Mouse (Mus musculus) megakaryocyte, embryonic 14.5 days (primary cell): ENCODE data around the gene Pprc1. TPM values are rescaled to one million over a fixed set of nuclear protein-coding genes. Genes with fewer than 3 reads are reported as not detected.

Experiments
- H3K27me3 ChIP-seq: replicated peaks from 2 replicates; pipeline ENCODE3; 2012; ENCODE audit warnings: inconsistent platforms
- H3K36me3 ChIP-seq: replicated peaks from 2 replicates; pipeline ENCODE3; 2012; ENCODE audit warnings: low read length, inconsistent platforms, mixed read lengths
- H3K4me1 ChIP-seq: 2 replicates; pipeline ENCODE4 v1.6.1; 2012; ENCODE audit warnings: inconsistent platforms
- H3K4me3 ChIP-seq: replicated peaks from 2 replicates; pipeline ENCODE3; 2012; ENCODE audit warnings: moderate library complexity, mild to moderate bottlenecking, inconsistent platforms
- H3K9me3 ChIP-seq: 2 replicates; pipeline ENCODE4 v1.6.1; 2012; ENCODE audit warnings: inconsistent platforms
- FLI1 ChIP-seq: IDR thresholded peaks from 2 replicates; pipeline ENCODE4 v1.6.1; 2012; ENCODE audit warnings: low read length, inconsistent platforms, mixed read lengths
- GATA1 ChIP-seq: IDR thresholded peaks from 3 replicates; pipeline ENCODE4 v1.6.1; 2012; ENCODE audit warnings: mixed read lengths, low read length, inconsistent platforms, borderline replicate concordance
- polyA plus RNA-seq: library from polyadenylated mRNA; stranded (reverse); fragments of >175 nt; gene quantifications from 2 replicates; pipeline ENCODE4 v1.2.3, GENCODE M21; 2012; ENCODE audit warnings: low replicate concordance; ENCODE audit not compliant: insufficient read depth

Gene Pprc1
- polyA plus RNA-seq, 1 experiment, result 8.7 TPM

DNA sequence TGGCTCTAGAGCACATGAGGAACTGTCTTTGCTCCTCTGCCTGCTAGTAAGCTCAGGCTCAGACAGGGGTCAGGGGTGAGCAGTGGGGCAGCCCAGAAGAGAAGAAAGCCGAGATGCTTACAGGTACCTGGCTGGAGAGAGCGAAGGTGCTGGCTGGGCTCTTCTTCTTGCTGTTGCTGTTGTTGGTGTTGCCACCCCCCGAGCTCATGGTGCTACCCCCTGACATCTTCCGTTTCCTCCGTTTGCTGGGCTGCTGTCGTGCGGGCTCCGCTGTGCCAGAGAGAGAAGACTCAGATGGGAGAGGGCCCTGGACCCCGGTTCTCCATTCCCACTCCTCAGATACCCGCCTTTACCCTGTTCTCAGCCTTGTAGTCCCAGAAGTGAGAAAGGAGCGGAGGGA, 10.8 kb upstream of the Pprc1 start:
- H3K4me3 ChIP-seq, result no peak overlapping the region
- no peak for TF ChIP-seq FLI1
- TF ChIP-seq GATA1, result no peak
- peaks cover 78% of the 10 kb centered on the region for H3K36me3 ChIP-seq
- peaks cover 7% of the 10 kb centered on the region for H3K9me3 ChIP-seq
- H3K27me3 ChIP-seq, result no peaks in the 10 kb centered on the region
- H3K4me1 ChIP-seq, result peaks cover 59% of the 10 kb centered on the region

- H3K4me3 ChIP-seq, result no peak overlapping the region
- no peaks in the 10 kb centered on the region for H3K9me3 ChIP-seq
- peaks cover 73% of the 10 kb centered on the region for H3K4me1 ChIP-seq
- peaks cover 63% of the 10 kb centered on the region for H3K36me3 ChIP-seq
- no peak for TF ChIP-seq GATA1
- TF ChIP-seq FLI1, result no peak
- no peaks in the 10 kb centered on the region for H3K27me3 ChIP-seq
Measured at GRCm38 (mm10) chr19:46035971-46036370, 8.7 kb upstream of the Pprc1 start.

GRCm38 (mm10) chr19:46036477-46037242, 8.0 kb upstream of the Pprc1 start:
- peak overlapping the region; percentile 95 for H3K4me3 ChIP-seq
- no peak for TF ChIP-seq FLI1
- TF ChIP-seq GATA1, result no peak
- H3K27me3 ChIP-seq, result no peaks in the 10 kb centered on the region
- H3K36me3 ChIP-seq, result peaks cover 62% of the 10 kb centered on the region
- H3K9me3 ChIP-seq, result no peaks in the 10 kb centered on the region
- peaks cover 78% of the 10 kb centered on the region for H3K4me1 ChIP-seq

DNA sequence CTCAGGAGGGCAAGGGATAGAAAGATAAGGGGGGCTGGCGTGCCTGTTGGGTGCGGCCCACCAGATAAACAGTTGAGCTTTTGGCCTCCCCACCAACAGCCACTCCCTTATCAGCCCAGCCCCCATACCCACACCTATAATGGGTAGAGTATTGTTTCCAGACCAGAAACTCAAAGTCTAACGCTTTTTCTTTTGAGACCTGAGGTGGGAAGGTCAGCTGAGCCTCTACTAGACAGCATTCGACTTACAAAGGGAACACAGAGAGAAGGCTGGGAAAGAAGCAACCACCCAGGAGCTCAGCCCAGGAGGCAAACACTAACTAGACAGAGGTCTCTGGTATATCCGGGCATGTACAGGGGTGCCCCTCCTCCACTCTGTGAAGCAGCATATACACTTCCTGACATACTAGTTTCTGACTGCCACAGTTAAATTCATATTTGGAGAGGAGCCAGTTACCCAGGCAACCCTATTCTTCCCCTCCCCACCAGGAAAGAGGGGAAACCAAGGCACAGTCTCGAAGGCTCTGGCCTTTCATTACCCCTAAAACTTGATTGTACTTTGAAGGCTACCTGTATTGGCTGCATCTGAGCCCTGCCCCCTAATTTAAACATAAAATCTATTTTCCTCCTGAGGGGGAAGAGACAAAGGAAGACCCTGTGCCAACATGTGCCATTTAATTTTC, 7.3 kb upstream of the Pprc1 start:
- H3K4me1 ChIP-seq, result peaks cover 78% of the 10 kb centered on the region
- H3K9me3 ChIP-seq, result no peaks in the 10 kb centered on the region
- H3K27me3 ChIP-seq, result no peaks in the 10 kb centered on the region
- peak overlapping the region; percentile 95 for H3K4me3 ChIP-seq
- H3K36me3 ChIP-seq, result peaks cover 55% of the 10 kb centered on the region
- TF ChIP-seq FLI1 (no peak), GATA1 (no peak)

- Histone ChIP-seq H3K9me3 (no peaks in the 10 kb centered on the region), H3K27me3 (no peaks in the 10 kb centered on the region), H3K36me3 (peaks cover 47% of the 10 kb centered on the region), H3K4me1 (peaks cover 80% of the 10 kb centered on the region), H3K4me3 (peak overlapping the region; percentile 95)
- TF ChIP-seq GATA1 (no peak), FLI1 (no peak)
Measured at GRCm38 (mm10) chr19:46037925-46038850, 6.5 kb upstream of the Pprc1 start.

DNA sequence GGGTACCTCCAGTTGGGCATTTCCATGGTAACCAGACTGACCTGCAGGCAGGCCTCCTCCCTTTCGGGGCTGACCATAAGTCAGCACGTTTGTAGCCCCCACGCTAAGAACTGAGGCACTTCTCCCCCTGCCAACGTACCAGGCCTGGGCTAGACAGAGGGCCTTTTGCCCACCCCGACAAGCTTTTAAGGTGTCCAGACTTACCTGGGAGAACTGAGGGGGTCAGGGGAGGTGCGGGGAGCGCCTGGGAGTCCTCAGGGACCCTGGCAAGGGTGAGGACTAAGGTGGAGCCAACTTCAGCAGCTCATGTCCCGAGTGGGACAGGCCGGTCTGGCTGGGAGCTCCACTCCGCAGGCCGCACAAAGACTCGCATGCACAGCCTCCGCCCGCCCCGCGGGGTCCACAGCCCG, 5.8 kb upstream of the Pprc1 start:
- no peak for TF ChIP-seq GATA1
- TF ChIP-seq FLI1, result no peak
- peak overlapping the region; percentile 95 for H3K4me3 ChIP-seq
- no peaks in the 10 kb centered on the region for H3K27me3 ChIP-seq
- no peaks in the 10 kb centered on the region for H3K9me3 ChIP-seq
- H3K36me3 ChIP-seq, result peaks cover 40% of the 10 kb centered on the region
- H3K4me1 ChIP-seq, result peaks cover 85% of the 10 kb centered on the region

GRCm38 (mm10) chr19:46039478-46039877, 5.2 kb upstream of the Pprc1 start:
- Histone ChIP-seq H3K4me3 (peak overlapping the region; percentile 97), H3K36me3 (peaks cover 34% of the 10 kb centered on the region), H3K9me3 (no peaks in the 10 kb centered on the region), H3K4me1 (peaks cover 87% of the 10 kb centered on the region), H3K27me3 (no peaks in the 10 kb centered on the region)
- TF ChIP-seq FLI1, result no peak
- TF ChIP-seq GATA1, result no peak

GRCm38 (mm10) chr19:46040149-46040902, 4.4 kb upstream of the Pprc1 start:
- peak overlapping the region; percentile 97 for H3K4me3 ChIP-seq
- peaks cover 79% of the 10 kb centered on the region for H3K4me1 ChIP-seq
- TF ChIP-seq FLI1 (no peak), GATA1 (no peak)
- no peaks in the 10 kb centered on the region for H3K9me3 ChIP-seq
- no peaks in the 10 kb centered on the region for H3K27me3 ChIP-seq
- peaks cover 25% of the 10 kb centered on the region for H3K36me3 ChIP-seq

DNA sequence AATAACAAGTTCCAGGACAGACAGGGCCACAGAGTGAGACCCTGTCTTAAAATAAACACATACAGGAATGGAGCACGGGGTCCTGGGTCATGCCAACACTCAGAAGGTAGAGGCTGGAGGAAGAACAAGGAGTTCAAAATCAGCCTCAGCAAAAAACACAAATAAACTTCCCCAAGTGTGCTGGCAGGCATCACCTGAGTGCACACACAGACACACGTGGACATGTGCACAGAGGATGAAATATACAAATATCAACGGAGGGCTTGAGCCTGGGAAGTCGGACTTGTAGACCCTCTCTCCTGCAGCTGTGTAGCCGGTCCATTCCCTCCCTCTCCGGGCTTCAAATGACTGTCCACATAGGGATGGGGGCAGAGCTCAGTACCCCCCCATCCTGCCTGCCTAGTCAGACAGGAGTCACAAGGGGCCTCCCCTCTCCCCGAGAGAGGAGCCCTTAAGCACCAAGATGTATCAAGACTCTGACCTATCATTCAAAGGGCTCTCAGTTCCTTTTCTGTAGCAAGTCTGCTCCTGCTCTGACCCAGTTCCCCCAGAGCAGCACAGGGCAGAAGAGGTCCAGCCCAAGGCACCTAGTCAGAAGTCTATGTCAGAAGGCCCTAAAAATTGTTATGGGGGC, 3.3 kb upstream of the Pprc1 start:
- peaks cover 82% of the 10 kb centered on the region for H3K4me1 ChIP-seq
- no peaks in the 10 kb centered on the region for H3K27me3 ChIP-seq
- TF ChIP-seq GATA1 (no peak), FLI1 (no peak)
- peaks cover 14% of the 10 kb centered on the region for H3K36me3 ChIP-seq
- peak overlapping the region; percentile 100 for H3K4me3 ChIP-seq
- H3K9me3 ChIP-seq, result no peaks in the 10 kb centered on the region
